Mouse (Mus musculus) cortical plate, adult 2 months (tissue): ENCODE measurements around the gene Spata18. TPM values are rescaled to one million over a fixed set of nuclear protein-coding genes. Genes with fewer than 3 reads are reported as not detected.

Source experiments
- H3K27ac ChIP-seq: fragments of 200-500 bp; 2 replicates; pipeline ENCODE4 v1.5.1; 2012; ENCODE audit warnings: low read length, control low read depth, inconsistent platforms; ENCODE audit not compliant: insufficient read depth
- H3K4me1 ChIP-seq: fragments of 200-500 bp; 2 replicates; pipeline ENCODE4 v1.6.1; 2011; ENCODE audit warnings: low read length; ENCODE audit not compliant: control insufficient read depth, insufficient read depth
- H3K4me3 ChIP-seq: fragments of 200-500 bp; 2 replicates; pipeline ENCODE4 v1.5.1; 2011; ENCODE audit warnings: mild to moderate bottlenecking, low read length, control low read depth; ENCODE audit not compliant: insufficient read depth
- CTCF ChIP-seq: fragments of 200-500 bp; IDR thresholded peaks from 2 replicates; pipeline ENCODE4 v1.5.1; 2011; ENCODE audit warnings: mild to moderate bottlenecking, control low read depth, low read length; ENCODE audit not compliant: insufficient read depth; ENCODE audit errors: extremely low read depth
- POLR2A ChIP-seq: fragments of 200-500 bp; IDR thresholded peaks from 2 replicates; pipeline ENCODE4 v1.6.1; 2011; ENCODE audit warnings: mild to moderate bottlenecking, low read length, control low read depth; ENCODE audit not compliant: insufficient read depth; ENCODE audit errors: extremely low read depth
- polyA plus RNA-seq: library from polyadenylated mRNA; depleted of rRNA; stranded (reverse); fragments of >200 nt; gene quantifications from 2 replicates; pipeline ENCODE4 v1.2.3, GENCODE M21; 2012

Gene Spata18
- polyA plus RNA-seq, 1 experiment: 0.33 TPM

GRCm38 (mm10) chr5:73630141-73630540, 21.0 kb upstream of the Spata18 start:
- no peak for TF ChIP-seq CTCF
- TF ChIP-seq POLR2A: no peak
- Histone ChIP-seq H3K27ac (no peak overlapping the region), H3K4me3 (no peak overlapping the region), H3K4me1 (no peaks in the 10 kb centered on the region)

GRCm38 (mm10) chr5:73631001-73631558, 20.1 kb upstream of the Spata18 start:
- no peaks in the 10 kb centered on the region for H3K4me1 ChIP-seq
- no peak overlapping the region for H3K4me3 ChIP-seq
- no peak overlapping the region for H3K27ac ChIP-seq
- TF ChIP-seq CTCF: no peak
- no peak for TF ChIP-seq POLR2A

- Histone ChIP-seq H3K27ac (no peak within 1 kb of the TSS), H3K4me3 (no peak within 1 kb of the TSS), H3K4me1 (no peaks in the 10 kb centered on the region)
- TF ChIP-seq POLR2A (no peak), CTCF (no peak)
Observed at GRCm38 (mm10) chr5:73632291-73632690, 18.9 kb upstream of the Spata18 start, which contains the start of gene Lrrc66. Gene Lrrc66 (minus strand): TSS chr5:73632526.

DNA sequence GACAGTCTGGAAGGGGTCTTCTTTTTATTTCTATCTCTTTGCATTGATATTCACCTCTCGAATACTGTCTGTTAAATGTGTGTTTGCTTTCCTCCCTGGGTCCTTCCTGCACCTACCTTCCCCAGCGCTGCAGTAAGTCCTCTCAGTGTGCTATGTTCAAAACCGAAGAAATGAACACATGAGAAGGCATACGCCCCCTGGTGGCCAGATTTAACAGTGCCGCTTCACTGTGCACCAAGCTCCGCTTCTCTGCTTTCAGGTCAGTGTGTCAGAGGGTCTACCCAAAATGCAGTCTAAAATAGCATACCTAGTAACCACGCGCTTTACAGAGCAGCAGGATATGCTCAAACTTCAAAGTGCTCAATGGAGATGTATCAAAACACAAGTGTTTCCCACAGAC, 18.0 kb upstream of the Spata18 start:
- H3K4me1 ChIP-seq: peaks cover 2% of the 10 kb centered on the region; the same call in 1 of the 2 replicates
- no peak for TF ChIP-seq POLR2A
- TF ChIP-seq CTCF: peak; percentile 76
- H3K27ac ChIP-seq: no peak overlapping the region
- H3K4me3 ChIP-seq: no peak overlapping the region

DNA sequence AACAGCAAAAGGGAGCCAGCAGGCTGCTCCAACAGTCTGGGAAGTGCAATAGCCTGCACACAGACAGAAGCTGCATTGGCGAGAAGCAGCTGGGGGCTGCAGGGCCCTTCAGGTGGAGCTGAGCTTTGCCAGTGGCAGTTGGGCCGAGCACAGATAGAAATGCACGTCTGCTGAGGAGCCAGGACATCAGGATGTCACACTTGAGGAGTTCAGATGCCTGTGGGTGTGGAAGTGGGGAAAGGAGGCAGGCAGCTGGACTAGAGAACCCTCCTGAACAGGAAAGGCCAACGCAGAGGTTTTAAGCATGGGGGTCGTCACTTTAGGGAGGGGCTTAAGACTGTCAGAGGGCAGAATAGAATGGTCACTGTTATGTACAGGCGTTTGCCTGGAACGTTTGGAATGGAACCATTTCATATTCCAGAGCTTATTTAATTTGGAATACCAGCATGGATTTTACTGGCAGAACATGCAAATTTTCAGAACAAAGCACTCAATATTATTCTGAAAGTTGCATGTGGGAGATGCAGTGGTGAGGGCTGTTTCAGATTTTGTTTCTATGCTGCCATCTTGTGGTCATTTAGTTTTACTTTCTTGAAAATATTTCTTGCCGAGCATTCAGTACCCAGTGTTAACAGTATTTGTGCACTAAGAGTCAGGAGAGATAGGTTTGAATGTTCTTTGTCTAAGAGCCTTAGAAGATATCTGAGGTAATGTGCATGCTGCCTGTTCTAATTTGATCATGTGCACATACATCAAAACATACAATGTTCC, 13.7 kb upstream of the Spata18 start:
- TF ChIP-seq POLR2A (no peak), CTCF (no peak)
- Histone ChIP-seq H3K4me3 (no peak overlapping the region), H3K27ac (no peak overlapping the region), H3K4me1 (peaks cover 2% of the 10 kb centered on the region; the same call in 1 of the 2 replicates)

GRCm38 (mm10) chr5:73641058-73641457, 10.1 kb upstream of the Spata18 start:
- peaks cover 2% of the 10 kb centered on the region; the same call in 1 of the 2 replicates for H3K4me1 ChIP-seq
- H3K4me3 ChIP-seq: no peak overlapping the region
- no peak overlapping the region for H3K27ac ChIP-seq
- no peak for TF ChIP-seq POLR2A
- no peak for TF ChIP-seq CTCF

- Histone ChIP-seq H3K4me1 (peaks cover 2% of the 10 kb centered on the region; the same call in 1 of the 2 replicates), H3K4me3 (no peak overlapping the region), H3K27ac (no peak overlapping the region)
- peak; percentile 40; the same call in 1 of the 2 replicates for TF ChIP-seq CTCF
- no peak for TF ChIP-seq POLR2A
Observed at GRCm38 (mm10) chr5:73642091-73642490, 9.1 kb upstream of the Spata18 start.

GRCm38 (mm10) chr5:73647261-73647900, 3.8 kb upstream of the Spata18 start, which contains the start of gene Sgcb:
Gene Sgcb (minus strand): TSS chr5:73647790.
- H3K27ac ChIP-seq: 0 out of 2 replicates have a peak within 1 kb of the TSS, but pooled peaks have one; percentile 10

DNA sequence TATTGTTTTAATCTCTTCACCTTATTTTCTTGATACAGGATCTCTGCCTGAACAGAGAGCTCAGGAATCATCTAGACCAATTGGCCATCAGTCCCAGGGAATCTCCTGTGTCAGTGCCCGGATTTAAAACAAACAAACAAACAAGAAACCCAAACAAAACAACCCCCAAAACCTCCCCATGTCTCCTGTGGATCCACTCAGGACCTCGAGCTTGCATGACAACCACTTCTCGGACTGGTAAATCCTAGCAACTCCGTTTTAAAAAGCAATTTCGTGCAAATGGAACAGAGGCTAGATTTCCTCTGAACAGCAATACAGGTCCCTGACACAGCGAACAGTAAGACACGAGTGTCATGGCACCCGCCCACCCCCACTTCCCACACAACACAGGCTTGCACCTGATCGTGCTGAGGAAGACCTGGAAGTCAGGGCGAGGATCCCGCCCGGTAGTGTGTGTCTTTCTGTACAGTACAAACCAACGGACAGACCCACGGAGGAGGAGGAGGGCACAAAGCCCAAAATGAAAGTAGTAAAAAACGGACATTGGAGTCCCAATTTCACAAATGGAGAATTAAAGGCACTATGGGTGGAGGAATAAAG, 714 bp upstream of the Spata18 start:
- Histone ChIP-seq H3K27ac (no peak overlapping the region), H3K4me3 (peak overlapping the region; percentile 28), H3K4me1 (peaks cover 4% of the 10 kb centered on the region; the same call in 1 of the 2 replicates)
- TF ChIP-seq POLR2A (no peak), CTCF (no peak)

More at GRCm38 (mm10) chr5:73647261-73647900, 3.8 kb upstream of the Spata18 start, which contains the start of gene Sgcb:
- Histone ChIP-seq H3K4me1 (peaks cover 4% of the 10 kb centered on the region; the same call in 1 of the 2 replicates), H3K4me3 (peak within 1 kb of the TSS; percentile 71)
- TF ChIP-seq CTCF (no peak), POLR2A (peak; percentile 60; the same call in 1 of the 2 replicates)

DNA sequence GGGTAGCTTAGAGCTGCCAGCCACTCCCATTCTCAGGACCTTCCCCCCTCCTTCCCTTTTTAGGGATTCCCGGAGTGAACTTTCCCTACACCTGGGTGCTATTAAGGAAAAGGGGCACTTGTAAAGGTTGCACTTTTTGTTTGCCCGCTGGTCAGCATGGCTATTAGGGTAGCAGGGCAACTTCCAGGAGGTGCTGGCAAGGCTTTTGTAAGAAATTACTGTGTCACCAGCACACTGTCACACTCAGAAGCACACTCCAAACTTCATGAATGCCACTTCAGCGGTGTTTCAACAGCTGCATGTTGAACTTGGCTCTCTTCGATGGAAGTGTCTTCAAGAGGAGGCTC, 649 bp downstream of the Spata18 start:
- Histone ChIP-seq H3K4me3 (peak overlapping the region; percentile 28; the same call in 1 of the 2 replicates), H3K4me1 (peaks cover 4% of the 10 kb centered on the region; the same call in 1 of the 2 replicates), H3K27ac (no peak overlapping the region)
- no peak for TF ChIP-seq CTCF
- no peak for TF ChIP-seq POLR2A
